Mouse (Mus musculus) midbrain, embryonic 13.5 days (tissue): ENCODE results near the gene Kctd19. TPM values are rescaled to one million over a fixed set of nuclear protein-coding genes. Genes with fewer than 3 reads are reported as not detected.

Source experiments
- ATAC-seq: fragments of 200-750 bp; cut with Nextera tagmentation; 2 replicates; pipeline ENCODE4 v1.8.0; 2017; ENCODE audit warnings: mild to moderate bottlenecking, moderate TSS enrichment, moderate library complexity
- H3K27ac ChIP-seq: fragments of 300-500 bp; sonication (generic); 2 replicates; pipeline ENCODE4 v1.5.1; 2015; ENCODE audit warnings: inconsistent platforms, mild to moderate bottlenecking, moderate library complexity
- H3K27me3 ChIP-seq: fragments of 300-500 bp; sonication (generic); 2 replicates; pipeline ENCODE4 v1.6.1; 2015; ENCODE audit warnings: mild to moderate bottlenecking, inconsistent platforms
- H3K36me3 ChIP-seq: fragments of 300-500 bp; sonication (generic); 2 replicates; pipeline ENCODE4 v1.6.1; 2015; ENCODE audit warnings: mild to moderate bottlenecking, inconsistent platforms
- H3K4me1 ChIP-seq: fragments of 300-500 bp; sonication (generic); replicated peaks from 2 replicates; pipeline ENCODE4 v1.6.1; 2015; ENCODE audit warnings: inconsistent platforms
- H3K4me2 ChIP-seq: fragments of 300-500 bp; sonication (generic); replicated peaks from 2 replicates; pipeline ENCODE4 v1.6.1; 2015; ENCODE audit warnings: moderate library complexity, mild to moderate bottlenecking, inconsistent platforms
- H3K4me3 ChIP-seq: fragments of 300-500 bp; sonication (generic); replicated peaks from 2 replicates; pipeline ENCODE4 v1.5.1; 2015; ENCODE audit warnings: mild to moderate bottlenecking, inconsistent platforms
- H3K9ac ChIP-seq: fragments of 300-500 bp; sonication (generic); replicated peaks from 2 replicates; pipeline ENCODE4 v1.6.1; 2015; ENCODE audit warnings: mild to moderate bottlenecking, inconsistent platforms
- H3K9me3 ChIP-seq: fragments of 300-500 bp; sonication (generic); 2 replicates; pipeline ENCODE4 v1.6.1; 2016; ENCODE audit warnings: mild to moderate bottlenecking, inconsistent platforms
- WGBS: fragments of 180-500 bp; shearing (Covaris S2); methylation state at CpG from one replicate; pipeline ENCODE4 v1.1.7; 2015; 5-methylcytosine and 5-hydroxymethylcytosine counted together
- polyA plus RNA-seq: library from polyadenylated mRNA; unstranded; fragments of >200 nt; fragmentation: Nextera tagmentation; extraction: Ambion mirVana; gene quantifications from 2 replicates; pipeline ENCODE4 v1.2.1, GENCODE M21; 2015

Gene Kctd19
- polyA plus RNA-seq, 1 experiment from 2014 or later = not detected

- H3K9me3 ChIP-seq = no peaks in the 10 kb centered on the region
- H3K4me3 ChIP-seq = no peak overlapping the region
- H3K36me3 ChIP-seq = peaks cover 16% of the 10 kb centered on the region
- H3K27ac ChIP-seq = no peak overlapping the region
- no peak for ATAC-seq
- peaks cover 15% of the 10 kb centered on the region for H3K4me1 ChIP-seq
- 0 out of 2 replicates have a peak, but pooled peaks cover 3% of the 10 kb centered on the region for H3K27me3 ChIP-seq
- no peak overlapping the region for H3K4me2 ChIP-seq
- 90% methylated on average over 4 of the region's 4 CpGs for WGBS
- H3K9ac ChIP-seq = no peak overlapping the region
Measured at GRCm38 (mm10) chr8:105354549-105354948, 58.8 kb downstream of the Kctd19 start.

DNA sequence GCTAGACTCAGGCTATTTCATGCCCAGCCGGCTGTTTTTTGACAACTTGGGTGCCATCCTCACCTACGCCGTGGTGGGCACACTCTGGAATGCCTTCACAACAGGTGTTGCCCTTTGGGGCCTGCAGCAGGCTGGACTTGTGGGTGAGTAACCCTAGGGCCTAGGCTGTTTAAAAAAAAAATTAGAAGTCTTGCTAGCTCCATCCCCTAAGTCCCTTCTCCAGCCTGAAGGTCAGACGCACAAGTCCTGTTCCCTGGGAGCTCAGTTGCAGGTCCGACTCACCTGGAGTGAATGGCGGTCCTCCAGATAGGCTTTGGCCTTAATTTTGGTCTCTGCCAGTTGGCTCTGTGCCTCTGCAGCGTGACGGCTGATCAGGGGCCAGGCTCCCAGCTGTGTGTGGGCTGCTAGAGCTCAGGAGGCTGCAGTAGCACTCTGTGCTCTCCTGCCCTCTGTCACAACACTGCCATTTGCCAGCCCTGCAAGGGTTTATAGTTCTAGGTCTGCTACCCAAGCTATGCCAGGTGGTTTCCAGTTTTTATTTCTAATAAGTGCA lies 59.6 kb downstream of the Kctd19 start:
- Histone ChIP-seq H3K4me3 (no peak overlapping the region), H3K9me3 (no peaks in the 10 kb centered on the region), H3K9ac (no peak overlapping the region), H3K4me2 (no peak overlapping the region), H3K4me1 (peaks cover 16% of the 10 kb centered on the region), H3K27me3 (0 out of 2 replicates have a peak, but pooled peaks cover 3% of the 10 kb centered on the region), H3K36me3 (peaks cover 16% of the 10 kb centered on the region), H3K27ac (no peak overlapping the region)
- 83% methylated on average over 8 of the region's 8 CpGs for WGBS
- ATAC-seq = no peak

DNA sequence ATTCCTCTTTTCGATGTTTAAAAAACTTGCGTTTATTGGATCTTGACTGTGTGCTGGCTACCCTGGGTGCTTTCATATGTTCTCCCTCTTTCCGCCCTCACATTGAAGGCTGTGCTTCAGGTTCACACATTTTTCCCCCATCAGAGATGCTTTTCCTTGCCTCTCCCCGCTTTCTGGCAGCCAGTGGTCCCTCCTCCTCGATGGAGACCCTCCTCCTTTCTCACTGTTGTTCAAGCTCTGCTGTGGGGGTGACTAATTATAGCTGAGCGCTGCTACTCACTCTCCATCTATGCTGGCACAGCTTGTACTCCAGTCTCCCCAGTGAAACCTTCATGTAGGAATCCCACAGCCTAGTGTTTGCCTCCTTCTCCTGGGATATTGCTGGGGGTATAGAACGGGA lies 63.1 kb downstream of the Kctd19 start:
- Histone ChIP-seq H3K9me3 (no peaks in the 10 kb centered on the region), H3K27me3 (peaks cover 19% of the 10 kb centered on the region), H3K36me3 (peaks cover 3% of the 10 kb centered on the region; the same call in 1 of the 2 replicates), H3K4me1 (peaks cover 37% of the 10 kb centered on the region), H3K4me3 (peak overlapping the region; percentile 56), H3K27ac (no peak overlapping the region), H3K4me2 (peak overlapping the region; percentile 95), H3K9ac (peak overlapping the region; percentile 75)
- 41% methylated on average over 7 of the region's 7 CpGs for WGBS
- ATAC-seq = no peak

DNA sequence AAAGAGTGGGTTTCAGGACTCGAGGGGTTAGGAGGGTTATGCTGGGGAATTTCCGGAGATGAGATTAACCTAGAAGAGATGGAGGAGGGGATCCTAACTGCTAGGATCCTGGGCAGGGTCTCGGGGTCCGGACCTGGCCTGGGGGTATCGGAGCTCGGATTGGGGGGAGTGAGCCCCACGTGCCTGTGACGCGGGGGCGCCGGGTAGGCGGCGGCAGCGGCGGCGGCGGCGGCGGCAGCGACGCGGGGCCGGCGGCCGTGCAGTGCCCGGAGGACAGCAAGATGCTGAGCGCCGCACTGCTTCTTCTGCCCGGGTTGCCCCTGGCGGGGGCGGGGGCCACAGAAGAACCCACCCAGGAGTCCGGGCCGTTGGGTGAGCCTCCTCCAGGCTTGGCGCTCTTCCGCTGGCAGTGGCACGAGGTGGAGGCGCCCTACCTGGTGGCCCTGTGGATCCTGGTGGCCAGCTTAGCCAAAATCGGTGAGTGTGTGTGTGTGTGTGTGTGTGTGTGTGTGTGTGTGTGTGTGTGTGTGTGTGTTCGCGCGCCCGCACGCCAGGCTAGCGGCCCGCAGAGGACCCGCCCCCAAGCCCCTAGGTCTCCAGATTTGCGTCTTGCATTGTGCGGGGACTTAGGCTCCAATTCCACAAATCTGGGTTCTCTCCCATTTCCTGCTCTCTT lies 64.1 kb downstream of the Kctd19 start:
- peak overlapping the region; percentile 54 for H3K27ac ChIP-seq
- no peaks in the 10 kb centered on the region for H3K9me3 ChIP-seq
- peak; percentile 55 for ATAC-seq
- WGBS = 1% methylated on average over 39 of the region's 48 CpGs
- peak overlapping the region; percentile 56 for H3K4me3 ChIP-seq
- H3K9ac ChIP-seq = peak overlapping the region; percentile 75
- H3K27me3 ChIP-seq = peaks cover 19% of the 10 kb centered on the region
- H3K4me2 ChIP-seq = peak overlapping the region; percentile 95
- no peaks in the 10 kb centered on the region for H3K36me3 ChIP-seq
- peaks cover 37% of the 10 kb centered on the region for H3K4me1 ChIP-seq

DNA sequence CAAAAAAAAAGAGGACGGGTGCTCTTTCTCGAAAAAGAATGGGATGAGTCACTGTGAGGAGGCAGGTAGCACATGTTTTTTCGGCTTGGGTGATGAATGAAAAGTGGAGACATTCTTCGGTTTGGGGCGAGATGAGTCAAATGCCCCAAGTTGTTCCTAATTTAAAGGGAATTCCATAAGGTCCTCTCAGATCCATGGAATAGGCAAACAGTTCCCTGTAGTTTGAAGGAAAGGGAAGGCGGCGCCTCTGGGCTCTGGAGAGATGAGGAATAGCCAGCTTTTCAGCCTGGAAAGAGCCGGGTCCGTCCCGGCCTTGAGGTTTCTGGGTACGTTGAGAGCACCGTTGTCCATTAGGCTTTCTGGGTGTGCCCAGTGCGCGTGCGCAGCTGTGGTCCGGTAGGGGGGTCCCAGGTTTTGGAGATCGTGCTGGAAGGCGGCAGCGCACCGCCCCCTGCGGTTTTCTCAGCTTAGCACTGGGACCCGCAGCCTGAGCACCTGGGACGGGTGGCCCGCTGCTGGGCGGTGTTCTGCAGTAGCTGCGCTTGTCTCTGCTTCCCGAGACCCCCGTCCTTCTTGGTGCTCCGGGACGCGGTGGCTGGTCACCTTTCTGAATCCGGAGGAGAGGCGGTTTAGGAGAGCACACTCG lies 64.7 kb downstream of the Kctd19 start, which contains the start of gene Slc9a5:
Slc9a5 (plus strand) TSS at position 394 of the 646 bp plus-strand sequence.
- Histone ChIP-seq H3K36me3 (no peaks in the 10 kb centered on the region), H3K9me3 (no peaks in the 10 kb centered on the region), H3K4me1 (peaks cover 37% of the 10 kb centered on the region), H3K4me2 (peak within 1 kb of the TSS; percentile 95), H3K27me3 (peaks cover 19% of the 10 kb centered on the region), H3K9ac (peak within 1 kb of the TSS; percentile 75), H3K27ac (peak within 1 kb of the TSS; percentile 54), H3K4me3 (peak within 1 kb of the TSS; percentile 56)
- under 1% methylated on average over 34 of the region's 34 CpGs for WGBS
- ATAC-seq = peak; percentile 29

DNA sequence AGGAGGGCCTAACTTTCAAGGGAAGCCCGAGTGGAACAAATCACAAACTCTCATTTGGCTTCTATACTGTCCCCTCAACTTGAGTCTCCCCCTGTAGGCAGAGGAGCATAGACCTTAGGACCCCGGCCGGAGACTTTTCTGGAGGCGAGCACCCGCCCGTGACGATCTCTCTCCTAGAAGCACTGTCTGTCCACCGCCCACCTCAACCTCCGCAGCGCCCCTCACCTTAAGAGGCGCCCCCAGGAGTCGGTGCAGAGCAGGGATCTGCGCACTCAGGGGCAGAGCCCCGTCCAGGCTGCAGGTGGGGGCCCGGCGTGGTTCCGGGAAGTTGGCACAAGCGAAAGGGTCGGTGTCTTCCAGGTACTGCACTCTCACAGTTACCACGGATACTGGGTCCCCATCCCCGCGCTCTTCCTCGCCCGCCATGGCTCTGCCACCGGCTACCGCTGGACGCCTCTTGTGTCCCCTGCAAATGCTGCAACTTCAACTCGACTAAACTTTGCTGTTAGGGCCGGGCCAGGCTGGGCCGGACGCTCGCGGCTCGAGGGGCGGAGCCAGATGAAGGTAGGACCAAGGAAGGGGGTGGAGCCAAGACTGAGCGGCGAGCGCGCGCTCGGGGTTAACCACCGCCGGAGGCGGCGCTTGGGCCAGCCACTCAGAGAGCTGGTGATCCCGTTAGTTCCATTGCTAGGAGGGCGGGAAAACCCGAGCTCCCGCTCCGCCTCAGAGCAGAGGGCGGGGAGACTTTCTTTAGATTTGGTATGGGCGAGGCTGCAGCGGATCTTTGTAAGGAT lies 65.7 kb downstream of the Kctd19 start, which contains the start of gene Fhod1:
Fhod1 (minus strand) TSS at position 526 of the 794 bp plus-strand sequence.
- Histone ChIP-seq H3K9ac (peak within 1 kb of the TSS; percentile 75), H3K36me3 (no peaks in the 10 kb centered on the region), H3K27ac (peak within 1 kb of the TSS; percentile 48), H3K4me2 (peak within 1 kb of the TSS; percentile 95), H3K4me1 (peaks cover 37% of the 10 kb centered on the region), H3K27me3 (peaks cover 19% of the 10 kb centered on the region), H3K4me3 (peak within 1 kb of the TSS; percentile 56), H3K9me3 (no peaks in the 10 kb centered on the region)
- WGBS = under 1% methylated on average over 53 of the region's 53 CpGs
- peak; percentile 84 for ATAC-seq

- Histone ChIP-seq H3K4me3 (peak overlapping the region; percentile 56), H3K4me1 (peaks cover 37% of the 10 kb centered on the region), H3K9me3 (no peaks in the 10 kb centered on the region), H3K27me3 (peaks cover 19% of the 10 kb centered on the region), H3K27ac (no peak overlapping the region), H3K4me2 (peak overlapping the region; percentile 95), H3K36me3 (no peaks in the 10 kb centered on the region), H3K9ac (peak overlapping the region; percentile 68)
- 2% methylated on average over 34 of the region's 34 CpGs for WGBS
- ATAC-seq = peak; percentile 25
Measured at GRCm38 (mm10) chr8:105346611-105347427, 66.5 kb downstream of the Kctd19 start.

- H3K27me3 ChIP-seq = peaks cover 16% of the 10 kb centered on the region
- no peaks in the 10 kb centered on the region for H3K9me3 ChIP-seq
- H3K36me3 ChIP-seq = no peaks in the 10 kb centered on the region
- ATAC-seq = no peak
- H3K4me3 ChIP-seq = no peak overlapping the region
- no peak overlapping the region for H3K4me2 ChIP-seq
- H3K9ac ChIP-seq = no peak overlapping the region
- no peak overlapping the region for H3K27ac ChIP-seq
- peaks cover 34% of the 10 kb centered on the region for H3K4me1 ChIP-seq
- WGBS = 77% methylated on average over 7 of the region's 7 CpGs
Measured at GRCm38 (mm10) chr8:105345061-105345975, 68.0 kb downstream of the Kctd19 start.

GRCm38 (mm10) chr8:105343791-105344574 lies 69.3 kb downstream of the Kctd19 start:
- H3K4me2 ChIP-seq = no peak overlapping the region
- H3K9ac ChIP-seq = no peak overlapping the region
- WGBS = 77% methylated on average over 8 of the region's 8 CpGs
- H3K36me3 ChIP-seq = no peaks in the 10 kb centered on the region
- peaks cover 26% of the 10 kb centered on the region for H3K4me1 ChIP-seq
- peaks cover 16% of the 10 kb centered on the region for H3K27me3 ChIP-seq
- no peak overlapping the region for H3K27ac ChIP-seq
- ATAC-seq = no peak
- no peaks in the 10 kb centered on the region for H3K9me3 ChIP-seq
- no peak overlapping the region for H3K4me3 ChIP-seq

DNA sequence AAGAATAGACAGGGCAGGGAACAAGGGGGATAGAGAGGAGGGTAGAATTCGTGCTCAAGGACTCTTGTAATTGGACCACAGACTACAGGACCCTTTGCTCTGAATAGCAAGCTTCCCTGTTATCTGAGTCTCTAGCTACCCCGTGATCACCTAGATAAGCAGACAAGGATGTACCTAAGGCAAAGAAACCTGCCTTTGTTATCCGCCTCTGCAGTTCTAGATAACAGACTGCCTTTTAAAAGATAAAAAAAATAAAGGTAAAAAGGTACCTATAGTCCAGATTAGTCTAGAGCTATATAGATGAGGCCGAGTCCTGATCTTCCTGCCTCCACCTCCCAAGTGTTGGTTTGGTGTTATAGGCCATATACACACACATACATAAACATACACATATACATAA lies 70.5 kb downstream of the Kctd19 start:
- Histone ChIP-seq H3K27ac (no peak overlapping the region), H3K36me3 (no peaks in the 10 kb centered on the region), H3K4me3 (no peak overlapping the region), H3K4me1 (peaks cover 20% of the 10 kb centered on the region), H3K9ac (no peak overlapping the region), H3K9me3 (no peaks in the 10 kb centered on the region), H3K27me3 (peaks cover 16% of the 10 kb centered on the region), H3K4me2 (no peak overlapping the region)
- 81% methylated on average over 4 of the region's 4 CpGs for WGBS
- ATAC-seq = no peak
